Mouse (Mus musculus) stomach, postnatal 0 days (tissue): ENCODE data around the gene Arid3b. TPM values are rescaled to one million over a fixed set of nuclear protein-coding genes. Genes with fewer than 3 reads are reported as not detected.

Experiments
- ATAC-seq: fragments of 200-750 bp; cut with Nextera tagmentation; 2 replicates; pipeline ENCODE4 v1.8.0; 2017; ENCODE audit not compliant: low FRiP score, low TSS enrichment
- DNase-seq: peaks from one replicate; pipeline ENCODE4 v3.0.0-alpha.2; 2016; ENCODE audit warnings: low spot score
- H3K27ac ChIP-seq: fragments of 300-500 bp; sonication (generic); replicated peaks from 2 replicates; pipeline ENCODE4 v1.5.1; 2014; ENCODE audit warnings: mild to moderate bottlenecking, control low read depth
- H3K27me3 ChIP-seq: fragments of 300-500 bp; sonication (generic); 2 replicates; pipeline ENCODE4 v1.6.1; 2014; ENCODE audit warnings: low read length; ENCODE audit not compliant: control insufficient read depth, insufficient read depth
- H3K36me3 ChIP-seq: fragments of 300-500 bp; sonication (generic); 2 replicates; pipeline ENCODE4 v1.6.1; 2014; ENCODE audit warnings: low read length, mixed read lengths; ENCODE audit not compliant: control insufficient read depth, insufficient read depth
- H3K4me1 ChIP-seq: fragments of 300-500 bp; sonication (generic); replicated peaks from 2 replicates; pipeline ENCODE4 v1.6.1; 2014; ENCODE audit warnings: antibody characterized with exemption; ENCODE audit not compliant: control insufficient read depth, insufficient read depth
- H3K4me2 ChIP-seq: fragments of 300-500 bp; sonication (generic); replicated peaks from 2 replicates; pipeline ENCODE4 v1.6.1; 2014; ENCODE audit warnings: low read depth, mild to moderate bottlenecking, control low read depth, moderate library complexity
- H3K4me3 ChIP-seq: fragments of 300-500 bp; sonication (generic); 2 replicates; pipeline ENCODE4 v1.5.1; 2014; ENCODE audit warnings: low read depth, low read length, control low read depth
- H3K9ac ChIP-seq: fragments of 300-500 bp; sonication (generic); 2 replicates; pipeline ENCODE4 v1.6.1; 2014; ENCODE audit warnings: mild to moderate bottlenecking, low read length, control low read depth, mixed read lengths
- H3K9me3 ChIP-seq: fragments of 300-500 bp; sonication (generic); 2 replicates; pipeline ENCODE4 v1.6.1; 2016; ENCODE audit warnings: low read length; ENCODE audit not compliant: control insufficient read depth
- CTCF ChIP-seq: IDR thresholded peaks from 2 replicates; pipeline ENCODE4 v1.5.1; 2016; ENCODE audit warnings: antibody characterized with exemption, low read depth, mild to moderate bottlenecking, moderate library complexity
- EP300 ChIP-seq: optimal IDR thresholded peaks from 2 replicates; pipeline ENCODE3; 2016; ENCODE audit warnings: antibody characterized with exemption
- WGBS: fragments of 180-500 bp; shearing (Covaris S2); extraction: QIAGEN DNeasy Blood & Tissue Kit; methylation state at CpG from one replicate; pipeline ENCODE4 v1.1.7; 2014; 5-methylcytosine and 5-hydroxymethylcytosine counted together
- polyA plus RNA-seq: library from polyadenylated mRNA; unstranded; fragments of >200 nt; fragmentation: Nextera tagmentation; extraction: Ambion mirVana; gene quantifications from 2 replicates; pipeline ENCODE4 v1.2.1, GENCODE M21; 2015

The Arid3b gene
- polyA plus RNA-seq, 1 experiment from 2014 or later: 3.0 TPM

GRCm38 (mm10) chr9:57750901-57751300, 85.7 kb downstream of the Arid3b start:
- H3K4me3 ChIP-seq: no peak overlapping the region
- ATAC-seq (no peak), DNase-seq (no peak)
- H3K4me1 ChIP-seq: no peaks in the 10 kb centered on the region
- no peaks in the 10 kb centered on the region for H3K9me3 ChIP-seq
- 80% methylated on average over 7 of the region's 7 CpGs for WGBS
- H3K4me2 ChIP-seq: no peak overlapping the region
- H3K36me3 ChIP-seq: peaks cover 74% of the 10 kb centered on the region
- H3K9ac ChIP-seq: no peak overlapping the region
- no peak overlapping the region for H3K27ac ChIP-seq
- TF ChIP-seq EP300 (no peak), CTCF (no peak)
- no peaks in the 10 kb centered on the region for H3K27me3 ChIP-seq

DNA sequence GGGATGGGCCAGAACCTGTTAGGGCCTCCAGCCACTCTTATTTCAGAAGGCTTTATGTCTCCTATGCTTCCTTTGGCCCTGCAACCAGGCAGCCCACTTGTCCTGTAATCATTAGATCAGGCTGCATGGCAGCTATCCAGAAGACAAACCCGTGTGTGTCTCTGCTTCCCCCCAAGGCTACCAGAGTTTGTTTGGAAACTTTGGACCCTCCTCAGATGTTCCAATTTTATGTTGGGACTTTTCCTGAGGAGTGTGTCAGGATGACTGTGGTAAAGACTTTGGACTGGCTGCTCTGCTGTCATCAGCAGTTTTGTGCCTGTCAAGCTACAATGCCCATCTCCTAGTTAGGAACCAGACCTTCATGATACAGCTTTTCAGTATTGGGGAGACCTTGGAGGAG, 87.8 kb downstream of the Arid3b start:
- TF ChIP-seq CTCF (no peak), EP300 (no peak)
- Histone ChIP-seq H3K9me3 (no peaks in the 10 kb centered on the region), H3K4me1 (no peaks in the 10 kb centered on the region), H3K36me3 (peaks cover 62% of the 10 kb centered on the region), H3K27ac (no peak overlapping the region), H3K4me2 (no peak overlapping the region), H3K9ac (no peak overlapping the region), H3K27me3 (no peaks in the 10 kb centered on the region), H3K4me3 (no peak overlapping the region)
- no peak for ATAC-seq
- no peak for DNase-seq
- 37% methylated on average over 1 of the region's 1 CpGs for WGBS

DNA sequence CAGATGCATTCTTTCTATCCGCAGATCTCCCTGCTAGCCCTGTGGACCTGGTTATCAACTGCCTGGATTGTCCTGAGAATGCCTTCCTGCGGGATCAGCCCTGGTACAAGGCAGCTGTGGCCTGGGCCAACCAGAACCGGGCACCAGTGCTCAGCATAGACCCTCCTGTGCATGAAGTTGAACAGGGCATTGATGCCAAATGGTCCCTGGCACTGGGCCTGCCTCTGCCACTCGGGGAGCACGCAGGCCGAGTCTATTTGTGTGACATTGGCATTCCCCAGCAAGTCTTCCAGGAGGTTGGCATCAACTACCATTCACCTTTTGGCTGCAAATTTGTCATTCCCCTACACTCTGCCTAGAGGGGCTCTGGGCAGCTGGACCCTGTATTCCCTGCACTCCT, 88.5 kb downstream of the Arid3b start:
- DNase-seq: no peak
- H3K36me3 ChIP-seq: peaks cover 55% of the 10 kb centered on the region
- no peaks in the 10 kb centered on the region for H3K27me3 ChIP-seq
- no peak overlapping the region for H3K4me3 ChIP-seq
- ATAC-seq: no peak
- no peaks in the 10 kb centered on the region for H3K4me1 ChIP-seq
- H3K4me2 ChIP-seq: no peak overlapping the region
- no peaks in the 10 kb centered on the region for H3K9me3 ChIP-seq
- 89% methylated on average over 6 of the region's 6 CpGs for WGBS
- TF ChIP-seq CTCF: no peak
- no peak for TF ChIP-seq EP300
- H3K27ac ChIP-seq: no peak overlapping the region
- H3K9ac ChIP-seq: no peak overlapping the region

DNA sequence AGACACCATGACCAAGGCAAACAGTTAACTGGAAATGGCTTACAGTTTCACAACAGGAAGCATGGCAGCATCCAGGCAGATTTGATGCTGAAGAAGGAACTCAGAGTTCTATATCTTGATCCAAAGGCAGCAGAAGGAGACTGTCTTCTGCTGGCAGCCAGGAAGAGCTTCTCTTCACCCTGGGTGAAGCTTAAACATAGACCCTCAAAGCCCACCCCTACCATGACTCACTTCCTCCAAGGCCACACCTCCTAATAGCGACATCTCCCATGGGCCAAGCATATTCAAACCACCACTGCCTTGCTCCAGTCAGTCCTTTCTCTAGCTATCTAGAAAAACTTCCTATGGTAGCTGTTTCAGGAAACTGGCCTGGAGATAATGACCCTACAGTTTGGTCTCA, 89.5 kb downstream of the Arid3b start:
- H3K9ac ChIP-seq: no peak overlapping the region
- peaks cover 46% of the 10 kb centered on the region for H3K36me3 ChIP-seq
- no peaks in the 10 kb centered on the region for H3K4me1 ChIP-seq
- DNase-seq (no peak), ATAC-seq (no peak)
- H3K27ac ChIP-seq: no peak overlapping the region
- H3K9me3 ChIP-seq: no peaks in the 10 kb centered on the region
- no peak overlapping the region for H3K4me2 ChIP-seq
- 58% methylated on average over 1 of the region's 1 CpGs for WGBS
- no peaks in the 10 kb centered on the region for H3K27me3 ChIP-seq
- no peak for TF ChIP-seq CTCF
- no peak for TF ChIP-seq EP300
- no peak overlapping the region for H3K4me3 ChIP-seq

GRCm38 (mm10) chr9:57744462-57745091, 92.0 kb downstream of the Arid3b start:
- peak; percentile 45 for DNase-seq
- TF ChIP-seq CTCF (peak; percentile 96), EP300 (no peak)
- no peaks in the 10 kb centered on the region for H3K27me3 ChIP-seq
- no peak overlapping the region for H3K9ac ChIP-seq
- no peaks in the 10 kb centered on the region for H3K9me3 ChIP-seq
- peaks cover 33% of the 10 kb centered on the region for H3K36me3 ChIP-seq
- H3K27ac ChIP-seq: no peak overlapping the region
- ATAC-seq: no peak; the same call in 1 of the 2 replicates
- no peak overlapping the region for H3K4me2 ChIP-seq
- no peaks in the 10 kb centered on the region for H3K4me1 ChIP-seq
- WGBS: 73% methylated on average over 3 of the region's 3 CpGs
- H3K4me3 ChIP-seq: no peak overlapping the region

Other genes with a start within 250 kb of the Arid3b start
- 8.4 and 8.6 TPM in 2 replicates for gene Ulk3, start 247.3 kb downstream of the Arid3b start, polyA plus RNA-seq
- not detected in 2 replicates for gene Cplx3, start 230.5 kb downstream of the Arid3b start, polyA plus RNA-seq
- gene Lman1l, start 216.0 kb downstream of the Arid3b start, polyA plus RNA-seq: not detected in 2 replicates
- gene Csk, start 183.2 kb downstream of the Arid3b start, polyA plus RNA-seq: 20.7 and 23.9 TPM in 2 replicates
- not detected in 2 replicates for gene Cyp1a2, start 153.1 kb downstream of the Arid3b start, polyA plus RNA-seq
- 0.07 and 0.11 TPM in 2 replicates for gene Cyp1a1, start 148.9 kb downstream of the Arid3b start, polyA plus RNA-seq
- gene Edc3, start 128.3 kb downstream of the Arid3b start, polyA plus RNA-seq: 13.6 and 15.2 TPM in 2 replicates
- 29.4 and 38.0 TPM in 2 replicates for gene Clk3, start 70.9 kb downstream of the Arid3b start, polyA plus RNA-seq
- gene Ubl7, start 74.2 kb upstream of the Arid3b start, polyA plus RNA-seq: 93.1 and 94.6 TPM in 2 replicates
- gene Sema7a, start 103.3 kb upstream of the Arid3b start, polyA plus RNA-seq: 0.68 and 1.0 TPM in 2 replicates
- 0.98 and 1.0 TPM in 2 replicates for gene Cyp11a1, start 169.6 kb upstream of the Arid3b start, polyA plus RNA-seq
- 0.18 and 0.56 TPM in 2 replicates for gene Stra6, start 227.0 kb upstream of the Arid3b start, polyA plus RNA-seq